ENCODE assay signal across 17 mouse cellular contexts in the genomic region with DNA sequence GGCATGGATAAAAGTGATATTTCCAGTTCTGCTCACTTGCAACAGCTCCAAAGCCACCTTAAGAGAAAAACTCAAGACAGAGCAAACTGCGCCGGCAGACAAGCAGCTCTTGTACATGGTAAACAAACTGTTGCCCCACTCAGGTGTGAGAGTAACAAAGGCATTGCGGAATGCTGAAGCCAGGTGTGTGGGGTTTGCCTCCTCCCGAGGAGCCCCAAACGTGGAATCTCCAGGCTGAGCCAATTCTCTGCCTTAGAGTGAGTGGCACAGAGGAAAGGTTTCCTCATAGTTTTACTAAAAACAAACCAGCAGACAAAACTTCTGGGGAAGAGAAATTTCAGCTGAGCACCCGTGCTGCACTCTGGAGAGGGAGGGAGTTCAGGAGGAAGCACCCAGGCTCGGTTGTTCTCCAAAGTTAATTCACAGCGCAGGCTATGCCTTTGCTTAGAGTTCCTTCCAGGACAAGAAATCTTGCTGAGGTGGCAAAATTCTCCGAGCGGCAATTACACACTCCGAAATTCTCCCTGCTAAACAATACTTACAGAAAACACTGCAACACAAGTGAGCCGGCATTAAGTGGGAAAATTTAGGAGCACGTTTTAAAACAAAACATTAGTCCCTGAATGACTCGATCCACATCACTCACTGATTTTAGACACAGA.
A peak's percentile ranks its signal among the peaks of the same experiment; 100 is the strongest.
DNase-seq lines count a peak whose midpoint lies in the region; ATAC-seq and TF ChIP-seq lines count a peak whose summit lies in the region.
"Had no signal": no experiment of that assay in that cellular context is flagged by ENCODE, and none has a peak within 500 bp of the region (broad histone marks: within the 10 kb centered on the region; RNA-seq: fewer than 3 reads in every experiment).

No protein-coding gene starts in this region.

- no peak overlapping the region for H3K4me3 ChIP-seq in heart, embryonic 11.5 days (ENCODE audit: low read depth, low read length)
- H3K4me3 ChIP-seq in neural tube, embryonic 13.5 days: no peak overlapping the region
- no peak overlapping the region for H3K4me3 ChIP-seq in lung, postnatal 0 days (ENCODE audit: low read depth, low read length)
- H3K4me3 ChIP-seq in forebrain, embryonic 13.5 days: no peak overlapping the region
- H3K4me3 ChIP-seq: liver, embryonic 13.5 days; myocyte had no signal

- no peak overlapping the region for H3K4me2 ChIP-seq in heart, embryonic 11.5 days
- no peak overlapping the region for H3K4me2 ChIP-seq in neural tube, embryonic 13.5 days
- H3K4me2 ChIP-seq in lung, postnatal 0 days (replicated peaks; ENCODE audit: low read depth, low read length): peak overlapping the region; percentile 14; the same call in 1 of the 2 replicates
- no peak overlapping the region for H3K4me2 ChIP-seq in forebrain, embryonic 13.5 days
- H3K4me2 ChIP-seq: liver, embryonic 13.5 days had no signal

- no peaks in the 10 kb centered on the region for H3K27me3 ChIP-seq in heart, embryonic 11.5 days (ENCODE audit: control insufficient read depth, insufficient read depth, low read length)
- H3K27me3 ChIP-seq in neural tube, embryonic 13.5 days: no peaks in the 10 kb centered on the region
- no peaks in the 10 kb centered on the region for H3K27me3 ChIP-seq in lung, postnatal 0 days (replicated peaks; ENCODE audit: insufficient read depth, low read length)
- 0 out of 2 replicates have a peak, but pooled peaks cover 4% of the 10 kb centered on the region for H3K27me3 ChIP-seq in forebrain, embryonic 13.5 days
- H3K27me3 ChIP-seq: liver, embryonic 13.5 days had no signal

- 79% methylated on average over 14 of the region's 14 CpGs for WGBS in heart, embryonic 11.5 days (ENCODE audit: insufficient replicate concordance)
- 69% methylated on average over 14 of the region's 14 CpGs for WGBS in neural tube, embryonic 13.5 days
- 35% methylated on average over 14 of the region's 14 CpGs for WGBS in lung, postnatal 0 days
- WGBS in forebrain, embryonic 13.5 days: 73% methylated on average over 14 of the region's 14 CpGs

- no peak for TF ChIP-seq CTCF in lung, postnatal 0 days (IDR thresholded peaks at IDR 0.05)

- H3K9me3 ChIP-seq in heart, embryonic 11.5 days (replicated peaks; ENCODE audit: control insufficient read depth, low read length): no peaks in the 10 kb centered on the region
- no peaks in the 10 kb centered on the region for H3K9me3 ChIP-seq in neural tube, embryonic 13.5 days
- H3K9me3 ChIP-seq in lung, postnatal 0 days (ENCODE audit: low read length): no peaks in the 10 kb centered on the region
- no peaks in the 10 kb centered on the region for H3K9me3 ChIP-seq in forebrain, embryonic 13.5 days (replicated peaks)
- H3K9me3 ChIP-seq: liver, embryonic 13.5 days had no signal

- ATAC-seq in heart, embryonic 11.5 days (replicated peaks; ENCODE audit: insufficient number of reproducible peaks, low FRiP score, low TSS enrichment): no peak
- ATAC-seq in neural tube, embryonic 13.5 days (ENCODE audit: low read depth): no peak
- peak; percentile 84 for ATAC-seq in lung, postnatal 0 days
- no peak for ATAC-seq in forebrain, embryonic 13.5 days
- ATAC-seq: forebrain, postnatal 0 days had no signal

- H3K27ac ChIP-seq in heart, embryonic 11.5 days (ENCODE audit: low read depth, low read length): no peak overlapping the region
- H3K27ac ChIP-seq in neural tube, embryonic 13.5 days (replicated peaks): 0 out of 2 replicates have a peak overlapping the region, but pooled peaks have one; percentile 14
- H3K27ac ChIP-seq in lung, postnatal 0 days (ENCODE audit: low read length): peak overlapping the region; percentile 22; the same call in 1 of the 2 replicates
- H3K27ac ChIP-seq in forebrain, embryonic 13.5 days: no peak overlapping the region
- H3K27ac ChIP-seq: liver, embryonic 13.5 days had no signal

- H3K9ac ChIP-seq in heart, embryonic 11.5 days (ENCODE audit: low read depth, low read length): no peak overlapping the region
- no peak overlapping the region for H3K9ac ChIP-seq in neural tube, embryonic 13.5 days
- no peak overlapping the region for H3K9ac ChIP-seq in lung, postnatal 0 days (replicated peaks; ENCODE audit: low read depth)
- no peak overlapping the region for H3K9ac ChIP-seq in forebrain, embryonic 13.5 days
- H3K9ac ChIP-seq: forebrain, postnatal 0 days; liver, embryonic 13.5 days had no signal

- H3K4me1 ChIP-seq in heart, embryonic 11.5 days (ENCODE audit: control insufficient read depth, insufficient read depth, low read length): peaks cover 26% of the 10 kb centered on the region
- H3K4me1 ChIP-seq in neural tube, embryonic 13.5 days (replicated peaks): peaks cover 14% of the 10 kb centered on the region
- peaks cover 17% of the 10 kb centered on the region; the same call in 1 of the 2 replicates for H3K4me1 ChIP-seq in lung, postnatal 0 days (ENCODE audit: insufficient read depth, low read depth, low read length)
- H3K4me1 ChIP-seq in forebrain, embryonic 13.5 days: no peaks in the 10 kb centered on the region

- peak; percentile 92 for DNase-seq in heart, adult 11 months
- DNase-seq in neural tube, embryonic 10.5 days (ENCODE audit: extremely low spot score, low spot score): no peak
- DNase-seq in lung, postnatal 0 days (ENCODE audit: low spot score): peak; percentile 85
- no peak for DNase-seq in right cerebral cortex, postnatal 14 days
- DNase-seq in spleen, postnatal 14 days (ENCODE audit: low spot score in 2 of 2): no peak
- DNase-seq: cerebellum, adult 8-10 months; forebrain, postnatal 0 days; gastrocnemius, postnatal 14 days; heart, postnatal 10 days; kidney, adult 2 months; kidney, postnatal 4 days; liver, embryonic 13.5 days; midbrain, embryonic 14.5 days had no signal

- no peaks in the 10 kb centered on the region for H3K36me3 ChIP-seq in heart, embryonic 11.5 days (ENCODE audit: control insufficient read depth, insufficient read depth, low read length)
- H3K36me3 ChIP-seq in neural tube, embryonic 13.5 days: no peaks in the 10 kb centered on the region
- H3K36me3 ChIP-seq in lung, postnatal 0 days (ENCODE audit: insufficient read depth, low read length): no peaks in the 10 kb centered on the region
- no peaks in the 10 kb centered on the region for H3K36me3 ChIP-seq in forebrain, embryonic 13.5 days (ENCODE audit: poor library complexity, severe bottlenecking)
- H3K36me3 ChIP-seq: liver, embryonic 13.5 days had no signal

- TF ChIP-seq EP300 in lung, postnatal 0 days (IDR thresholded peaks at IDR 0.05): peak; percentile 77

Comparison
In these comparisons a context has a peak if more than half of its experiments do, and no peak if none do; other contexts are left out.
1. DNase-seq: peak in heart, adult 11 months (single experiment) and lung, postnatal 0 days (single experiment); none in neural tube, embryonic 10.5 days (single experiment), right cerebral cortex, postnatal 14 days (single experiment) and spleen, postnatal 14 days (0 of 2).
2. H3K27ac ChIP-seq: peak in neural tube, embryonic 13.5 days (single experiment) and lung, postnatal 0 days (single experiment); none in heart, embryonic 11.5 days (single experiment) and forebrain, embryonic 13.5 days (single experiment).